Mouse (Mus musculus) gonadal fat pad, adult 2 months (tissue): ENCODE data around the gene Coro1a. TPM values are rescaled to one million over a fixed set of nuclear protein-coding genes. Genes with fewer than 3 reads are reported as not detected.
"Not testable (repeated sequence)": the region's sequence is repeated elsewhere in the genome, so short reads cannot be mapped to it uniquely, and the experiment has no call there.

Experiments
- DNase-seq: peaks from one replicate; pipeline ENCODE4 v3.0.0-alpha.2; 2012; ENCODE audit warnings: low read depth
- polyA plus RNA-seq: library from polyadenylated mRNA; depleted of rRNA; stranded (reverse); fragments of >200 nt; gene quantifications from 2 replicates; pipeline ENCODE4 v1.2.3, GENCODE M21; 2012; rRNA removed

Coro1a gene
- 38.2 and 61.2 TPM in 2 replicates for polyA plus RNA-seq

- DNase-seq = no peak
Measured at GRCm38 (mm10) chr7:126707442-126708174, at the start of gene Coro1a. Gene Coro1a (minus strand): TSS chr7:126707787.

GRCm38 (mm10) chr7:126754866-126755265, 47.3 kb upstream of the Coro1a start:
- no peak for DNase-seq

GRCm38 (mm10) chr7:126749582-126750343, 42.2 kb upstream of the Coro1a start:
- no peak for DNase-seq

- DNase-seq = no peak
Measured at GRCm38 (mm10) chr7:126748824-126749223, 41.2 kb upstream of the Coro1a start.

- no peak for DNase-seq
Measured at GRCm38 (mm10) chr7:126746798-126747197, 39.2 kb upstream of the Coro1a start.

- no peak for DNase-seq
Measured at GRCm38 (mm10) chr7:126746066-126746465, 38.5 kb upstream of the Coro1a start.

- DNase-seq = no peak
Measured at GRCm38 (mm10) chr7:126741964-126742482, 34.4 kb upstream of the Coro1a start.

- DNase-seq = no peak
Measured at GRCm38 (mm10) chr7:126741452-126741851, 33.9 kb upstream of the Coro1a start.

- no peak for DNase-seq
Measured at GRCm38 (mm10) chr7:126740977-126741376, 33.4 kb upstream of the Coro1a start.

GRCm38 (mm10) chr7:126740132-126740735, 32.6 kb upstream of the Coro1a start:
- DNase-seq = no peak

- no peak for DNase-seq
Measured at GRCm38 (mm10) chr7:126739551-126739950, 32.0 kb upstream of the Coro1a start.

- no peak for DNase-seq
Measured at GRCm38 (mm10) chr7:126736122-126736521, 28.5 kb upstream of the Coro1a start.

- not testable (repeated sequence) for DNase-seq
Measured at GRCm38 (mm10) chr7:126730256-126730789, 22.7 kb upstream of the Coro1a start.

GRCm38 (mm10) chr7:126725667-126726066, 18.1 kb upstream of the Coro1a start:
- DNase-seq = no peak

- no peak for DNase-seq
Measured at GRCm38 (mm10) chr7:126725077-126725476, 17.5 kb upstream of the Coro1a start.

- DNase-seq = no peak
Measured at GRCm38 (mm10) chr7:126721635-126722034, 14.0 kb upstream of the Coro1a start.

GRCm38 (mm10) chr7:126718787-126719337, 11.3 kb upstream of the Coro1a start:
- no peak for DNase-seq

GRCm38 (mm10) chr7:126717566-126717965, 10.0 kb upstream of the Coro1a start:
- no peak for DNase-seq

- no peak for DNase-seq
Measured at GRCm38 (mm10) chr7:126715679-126716078, 8.1 kb upstream of the Coro1a start.

- DNase-seq = no peak
Measured at GRCm38 (mm10) chr7:126711910-126712309, 4.3 kb upstream of the Coro1a start.

- no peak for DNase-seq
Measured at GRCm38 (mm10) chr7:126710266-126710665, 2.7 kb upstream of the Coro1a start.
